Mouse (Mus musculus): ENCODE measurements around the gene Hirip3.

GRCm38 (mm10) chr7:126825952-126826351 is 35.8 kb upstream of the Hirip3 start:
- TF ChIP-seq CTCF (IDR thresholded peaks at IDR 0.05; ENCODE audit: low read depth, low read length) (no peak), POLR2AphosphoS5 (IDR thresholded peaks at IDR 0.05; ENCODE audit: insufficient replicate concordance, low read depth, low read length) (no peak), GATA1 (IDR thresholded peaks at IDR 0.05; ENCODE audit: borderline replicate concordance, low read length) (no peak)
